Mouse (Mus musculus): Measurements from ENCODE around the gene Slc9a9.
A peak's percentile ranks its signal among the peaks of the same experiment; 100 is the strongest.

Gene Slc9a9

GRCm38 (mm10) chr9:94682260-94682659 is 12.6 kb downstream of the Slc9a9 start:
- DNase-seq (ENCODE audit: low spot score in 2 of 2), result no peak

DNA sequence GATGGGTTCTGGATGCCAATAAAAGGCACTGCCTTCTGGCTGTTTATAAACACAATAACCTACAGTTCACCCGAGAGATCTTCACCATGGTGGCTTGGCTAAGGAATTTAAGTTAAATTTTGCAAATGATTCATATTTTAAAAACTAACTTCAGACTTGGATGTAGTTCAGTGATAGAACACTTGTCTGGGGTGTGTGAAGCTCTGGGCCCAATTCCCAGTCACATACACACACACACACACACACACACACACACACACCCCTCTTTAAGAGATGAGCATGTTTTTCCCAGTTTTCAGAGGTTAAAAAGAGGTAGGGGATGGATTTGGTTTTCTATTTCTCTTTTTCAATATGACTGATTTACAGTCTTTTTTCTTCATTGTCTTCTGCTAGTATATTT is 15.9 kb downstream of the Slc9a9 start:
- no peak for DNase-seq (ENCODE audit: low spot score in 2 of 2)

DNA sequence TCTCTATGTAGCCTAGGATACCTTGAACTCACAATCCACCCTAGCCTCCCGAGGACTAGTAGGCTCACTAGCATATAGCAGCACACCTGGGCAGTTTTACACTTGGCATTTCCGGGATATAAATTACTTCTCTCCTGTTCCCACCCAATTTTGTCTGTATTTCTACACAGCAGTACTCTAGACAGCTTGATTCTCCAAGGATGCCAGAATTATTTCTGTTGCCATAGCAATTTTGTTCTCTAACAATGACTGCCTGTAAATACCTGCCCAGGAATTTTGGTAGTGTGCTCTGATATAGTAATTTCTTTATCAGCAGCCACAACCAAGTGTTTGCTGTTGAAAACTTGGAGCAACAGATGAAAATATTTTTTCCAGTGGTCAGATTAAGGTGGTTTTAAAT is 16.7 kb downstream of the Slc9a9 start:
- DNase-seq (ENCODE audit: low spot score in 2 of 2), result no peak

- no peak for DNase-seq (ENCODE audit: low spot score in 2 of 2)
Measured at GRCm38 (mm10) chr9:94687203-94687859, 17.6 kb downstream of the Slc9a9 start.

DNA sequence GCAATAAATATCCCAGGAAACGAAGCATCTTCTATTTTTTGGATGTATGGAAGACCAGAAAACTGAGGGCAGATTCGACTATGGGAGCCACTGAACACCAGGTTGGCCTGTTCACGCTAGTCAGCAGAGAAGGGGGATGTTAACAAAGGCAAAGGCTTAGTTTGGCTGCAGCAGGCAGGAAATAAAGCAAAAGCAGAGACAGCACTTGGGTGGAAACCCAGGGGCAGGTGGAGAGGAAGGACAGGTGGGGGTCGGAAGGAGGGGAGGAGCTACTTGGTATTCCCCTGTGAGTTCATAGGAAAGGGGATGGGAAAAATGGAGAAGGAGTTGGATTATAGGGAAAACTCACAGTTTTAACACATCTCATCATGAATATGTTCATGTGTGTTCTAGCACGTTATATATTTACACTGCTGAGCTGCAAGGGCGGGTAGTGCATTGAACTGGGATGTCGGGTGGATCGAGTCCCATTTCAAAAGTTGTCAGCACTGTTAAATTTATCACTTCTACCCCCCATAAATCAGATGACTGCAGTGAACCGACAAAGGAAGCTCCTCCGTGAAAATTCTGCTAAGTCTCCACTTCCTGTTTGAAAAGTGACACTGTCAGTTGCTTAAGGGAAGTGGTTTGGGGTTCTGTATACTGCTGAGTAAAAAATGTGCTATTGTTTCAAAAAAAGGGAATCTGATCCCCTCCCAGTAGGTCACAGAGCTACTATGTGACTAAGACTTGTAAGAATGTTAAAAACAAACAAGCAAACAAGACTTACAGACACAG is 21.8 kb downstream of the Slc9a9 start:
- DNase-seq (ENCODE audit: low spot score in 2 of 2), result no peak

- DNase-seq (ENCODE audit: low spot score in 2 of 2), result no peak
Measured at GRCm38 (mm10) chr9:94692122-94692521, 22.4 kb downstream of the Slc9a9 start.

GRCm38 (mm10) chr9:94694243-94694642 is 24.5 kb downstream of the Slc9a9 start:
- no peak for DNase-seq (ENCODE audit: low spot score in 2 of 2)

DNA sequence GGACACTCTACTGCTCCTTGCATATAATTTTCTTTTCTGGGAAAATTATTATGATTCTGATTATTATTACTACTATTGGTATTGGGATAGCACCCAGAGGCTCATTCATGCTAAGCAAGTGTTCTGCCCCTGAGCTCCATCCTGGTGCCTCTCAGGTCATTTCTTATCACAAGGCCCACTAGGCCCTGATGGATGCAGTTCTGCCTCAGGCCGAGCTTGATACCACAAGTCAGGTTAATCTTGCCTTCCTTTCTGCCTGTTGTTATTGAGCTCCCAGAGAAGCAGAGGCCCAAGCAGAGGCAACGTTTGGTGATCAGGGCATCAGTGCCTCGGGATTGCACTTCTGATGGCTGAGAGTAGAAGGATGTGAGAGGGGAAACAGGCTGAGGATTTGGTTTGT is 25.3 kb downstream of the Slc9a9 start:
- DNase-seq (ENCODE audit: low spot score in 2 of 2), result peak in 1 of 2 experiments; percentile 33

DNA sequence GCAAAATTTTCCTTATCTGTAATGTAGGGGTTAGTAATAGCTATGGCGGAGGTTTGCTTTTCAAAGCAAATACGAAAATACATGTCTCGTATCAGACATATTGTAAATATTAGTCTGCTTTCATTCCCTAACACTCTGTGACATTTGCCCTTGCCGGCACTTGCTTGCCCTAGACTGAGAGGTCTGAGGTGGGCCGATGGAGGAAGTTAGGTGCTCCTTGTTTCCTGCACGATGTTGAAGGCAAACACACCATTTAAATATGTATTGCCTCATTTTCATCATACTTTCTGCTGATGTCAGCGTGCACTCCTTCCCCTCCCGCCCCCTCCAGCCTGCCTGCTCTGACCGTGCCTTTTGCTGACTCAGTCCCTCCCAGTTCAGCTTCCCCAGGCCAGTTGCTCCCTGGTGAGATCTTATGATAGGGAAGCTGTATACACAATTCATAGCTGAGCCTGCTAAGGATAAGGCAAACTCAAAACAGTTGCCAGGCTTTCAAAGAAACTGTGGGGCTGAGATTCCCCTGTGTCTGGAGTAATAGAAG is 26.9 kb downstream of the Slc9a9 start:
- peak in 1 of 2 experiments; percentile 41 for DNase-seq (ENCODE audit: low spot score in 2 of 2)

GRCm38 (mm10) chr9:94698175-94698574 is 28.5 kb downstream of the Slc9a9 start:
- no peak for DNase-seq (ENCODE audit: low spot score in 2 of 2)

GRCm38 (mm10) chr9:94700549-94700948 is 30.8 kb downstream of the Slc9a9 start:
- DNase-seq (ENCODE audit: low spot score in 2 of 2), result no peak

DNA sequence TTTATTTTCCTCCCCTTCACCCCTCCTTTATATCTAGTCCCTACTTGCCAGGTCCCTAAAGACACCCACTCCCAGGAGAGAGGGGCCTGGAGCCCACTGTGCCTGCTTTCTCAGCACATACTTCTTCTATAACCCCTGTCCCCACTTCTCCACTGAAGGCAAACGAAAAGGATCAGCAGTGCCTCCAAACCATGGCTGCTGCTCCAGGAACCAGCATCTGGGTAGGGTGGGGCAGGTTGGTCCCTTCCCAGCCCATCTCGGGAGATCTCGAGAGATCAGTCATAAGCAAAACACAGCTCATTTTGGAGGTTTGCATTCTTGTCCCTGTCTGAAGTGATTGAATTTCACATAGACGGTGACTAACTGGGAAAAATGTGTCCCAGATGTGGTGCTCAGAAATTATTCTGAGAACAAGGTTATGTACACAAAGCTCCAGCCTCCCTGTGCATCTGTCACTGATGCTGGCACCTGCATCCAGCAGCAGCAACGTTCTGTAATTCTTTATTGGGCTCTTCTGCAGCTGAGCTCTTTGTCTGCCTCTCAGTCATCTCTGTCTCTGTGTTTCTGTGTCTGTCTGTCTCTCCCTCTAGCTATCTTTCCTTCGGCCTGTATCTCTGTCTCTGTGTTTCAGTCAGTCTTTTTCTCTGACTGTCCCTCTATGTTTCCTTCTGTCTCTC is 31.6 kb downstream of the Slc9a9 start:
- DNase-seq (ENCODE audit: low spot score in 2 of 2), result no peak

DNA sequence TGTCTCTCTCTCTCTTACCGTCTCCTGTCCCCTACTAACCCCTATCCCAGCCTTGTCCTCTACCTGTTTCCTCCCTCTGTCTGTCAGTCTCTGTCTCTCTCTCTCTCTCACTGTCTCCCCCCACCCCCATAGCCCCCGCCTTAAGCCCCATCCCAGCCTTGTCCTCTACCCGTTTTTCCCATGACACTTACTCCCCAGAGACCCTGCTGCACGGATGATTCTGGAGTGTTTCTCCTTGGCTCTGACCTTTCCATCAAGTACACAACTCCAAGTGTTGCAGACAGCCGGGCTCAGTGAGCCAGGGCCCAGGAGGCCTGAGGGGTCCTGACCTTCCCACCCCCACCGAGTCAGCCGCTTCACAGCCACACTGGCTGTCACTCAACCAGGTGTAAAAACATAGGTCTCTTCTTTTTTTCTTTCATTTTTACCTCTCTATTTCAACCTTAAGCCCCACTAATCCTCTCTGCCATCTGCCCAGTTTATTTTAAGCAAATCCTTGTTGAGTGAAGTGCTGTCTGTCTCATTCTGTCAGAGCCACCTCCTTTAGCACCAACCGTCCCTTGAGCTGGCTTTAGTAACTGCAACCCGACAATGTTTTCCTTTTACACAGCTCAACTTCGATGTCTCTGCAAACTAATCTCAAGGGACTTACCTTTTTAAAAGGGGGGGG is 32.4 kb downstream of the Slc9a9 start:
- no peak for DNase-seq (ENCODE audit: low spot score in 2 of 2)

GRCm38 (mm10) chr9:94704986-94705757 is 35.5 kb downstream of the Slc9a9 start:
- no peak for DNase-seq (ENCODE audit: low spot score in 2 of 2)

- no peak for DNase-seq (ENCODE audit: low spot score in 2 of 2)
Measured at GRCm38 (mm10) chr9:94705758-94706026, 36.0 kb downstream of the Slc9a9 start.

- no peak for DNase-seq (ENCODE audit: low spot score in 2 of 2)
Measured at GRCm38 (mm10) chr9:94712084-94712483, 42.4 kb downstream of the Slc9a9 start.

- DNase-seq (ENCODE audit: low spot score in 2 of 2), result no peak
Measured at GRCm38 (mm10) chr9:94716695-94717094, 47.0 kb downstream of the Slc9a9 start.

DNA sequence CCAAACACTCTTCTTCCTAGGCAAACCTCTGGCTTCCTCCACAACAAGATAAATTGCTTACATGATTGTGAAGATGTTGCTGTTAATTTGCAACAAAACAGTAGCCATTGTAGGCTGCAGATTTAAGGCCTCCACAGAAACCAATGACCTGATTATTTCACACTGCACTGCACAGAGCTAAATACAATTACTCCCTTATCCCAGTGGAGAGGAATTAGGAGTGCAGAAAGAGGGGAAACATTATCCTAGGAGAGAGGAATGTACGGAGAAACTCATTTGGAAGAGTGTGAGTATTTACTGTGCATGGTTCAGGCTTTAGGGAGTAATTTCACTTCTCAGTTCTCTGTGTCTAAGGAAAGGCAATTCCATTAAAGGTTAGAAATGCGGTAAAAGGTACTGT is 53.9 kb downstream of the Slc9a9 start:
- no peak for DNase-seq (ENCODE audit: low spot score in 2 of 2)

DNA sequence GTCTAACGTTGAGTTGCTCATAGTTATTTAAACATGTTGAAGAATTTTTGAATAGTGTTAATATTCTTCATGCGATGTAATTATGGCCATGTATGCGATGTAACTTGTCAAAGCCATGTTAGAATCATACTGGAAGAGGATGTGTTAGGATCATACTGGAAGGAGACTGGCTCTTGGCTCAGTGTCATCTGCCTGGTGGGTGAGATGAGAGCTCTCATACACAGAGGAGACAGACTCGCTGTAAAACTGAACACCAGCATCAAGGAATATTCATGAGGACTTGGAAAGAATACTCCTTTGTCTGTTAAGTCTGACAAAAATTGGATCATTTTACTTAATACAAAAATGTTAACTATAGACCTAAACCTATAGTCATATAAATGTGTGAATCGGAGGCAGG is 55.4 kb downstream of the Slc9a9 start:
- DNase-seq (ENCODE audit: low spot score in 2 of 2), result no peak

DNA sequence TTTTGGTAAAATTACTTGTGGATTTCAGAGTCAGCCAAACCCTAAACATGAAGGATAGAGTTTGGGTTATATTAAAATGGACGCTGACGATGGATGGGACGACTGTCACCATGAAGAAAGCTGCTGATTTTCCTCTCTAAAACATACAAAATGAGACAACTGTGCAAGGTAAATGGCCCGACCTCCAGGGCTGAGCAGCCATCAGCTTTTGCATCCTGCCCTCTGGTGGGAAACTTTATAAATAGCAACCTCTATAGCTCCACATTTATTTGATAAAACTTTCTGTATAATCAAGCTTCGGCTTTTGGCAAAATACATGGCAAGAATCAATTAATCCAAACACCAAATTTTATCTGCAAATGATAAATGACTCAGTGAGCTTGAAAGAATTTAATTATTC is 57.7 kb downstream of the Slc9a9 start:
- no peak for DNase-seq (ENCODE audit: low spot score in 2 of 2)

DNA sequence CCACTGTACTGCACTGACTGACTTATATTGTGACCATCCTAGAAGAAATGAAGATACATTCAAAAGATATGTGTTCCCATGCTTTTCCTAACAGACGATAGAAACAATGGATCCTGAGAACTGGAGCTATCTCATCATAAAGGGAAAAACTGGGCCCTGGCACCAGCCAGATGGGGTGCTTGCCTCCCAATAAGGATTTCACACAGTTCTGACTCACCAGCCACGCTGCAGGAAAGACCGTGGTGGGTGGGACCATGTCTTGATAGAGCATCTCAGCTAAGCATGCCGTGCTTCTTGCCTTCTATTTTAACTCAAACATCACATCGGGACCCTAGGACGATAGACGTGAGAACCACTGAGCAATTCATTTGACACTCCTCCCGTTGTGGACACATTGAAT is 60.7 kb downstream of the Slc9a9 start:
- no peak for DNase-seq (ENCODE audit: low spot score in 2 of 2)

DNA sequence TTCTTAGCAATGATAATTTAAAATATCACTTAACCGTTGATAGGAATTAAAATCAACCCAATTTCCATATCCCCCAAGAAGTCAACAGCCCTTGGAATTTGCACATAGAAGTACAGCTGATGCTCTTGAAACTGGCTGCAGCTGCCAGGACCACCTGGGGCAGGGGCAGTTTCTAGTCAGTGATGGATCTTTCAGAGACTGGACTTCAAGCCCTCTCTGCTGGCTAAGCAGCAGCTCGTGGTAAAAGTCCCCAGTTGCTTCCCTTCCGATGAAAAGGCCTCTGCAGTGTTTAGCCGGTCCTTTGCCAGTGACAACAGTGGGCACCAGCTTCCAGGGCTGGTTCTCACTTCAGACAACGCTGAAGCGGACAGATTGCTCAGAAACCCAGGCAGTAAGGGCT is 62.4 kb downstream of the Slc9a9 start:
- no peak for DNase-seq (ENCODE audit: low spot score in 2 of 2)

All from spleen, postnatal 4 days (tissue).